Mouse (Mus musculus): ENCODE results near the gene Tfip11.

GRCm38 (mm10) chr5:112295162-112295561 is 31.0 kb upstream of the Tfip11 start:
- no peak for TF ChIP-seq CTCF (IDR thresholded peaks at IDR 0.05; ENCODE audit: control insufficient read depth, insufficient read depth, insufficient read length)
- no peak for TF ChIP-seq USF1 (IDR thresholded peaks at IDR 0.05; ENCODE audit: low read depth)
- peak; percentile 70 for TF ChIP-seq FOSL1 (IDR thresholded peaks at IDR 0.05; ENCODE audit: insufficient read depth, low read length, poor library complexity, severe bottlenecking)
- TF ChIP-seq MAX (IDR thresholded peaks at IDR 0.05): peak; percentile 33
